Mouse (Mus musculus): ENCODE results near the gene Rag1.

GRCm38 (mm10) chr2:101645841-101646240 is 3.5 kb downstream of the Rag1 start:
- TF ChIP-seq CTCF (conservative IDR thresholded peaks at IDR 0.05 in 1 of 2, IDR thresholded peaks at IDR 0.05 in 1 of 2; ENCODE audit: low read depth in 2 of 2, low read length in 2 of 2) (peak in 1 of 2 experiments; percentile 18; a peak in 1 of 4 replicates), ZNF384 (IDR thresholded peaks at IDR 0.05; ENCODE audit: low read depth, low read length) (no peak), POLR2A (IDR thresholded peaks at IDR 0.05; ENCODE audit: low read depth, low read length) (no peak), POLR2AphosphoS2 (IDR thresholded peaks at IDR 0.05; ENCODE audit: low read depth, low read length) (no peak)
